Mouse (Mus musculus): ENCODE measurements at regions not wholly inside any gene's neighbourhood (a gene's known extent, or its start where the extent isn't known, plus 50 kb on each side); places are given as distances from the start of the nearest gene placed in this dataset.

DNA sequence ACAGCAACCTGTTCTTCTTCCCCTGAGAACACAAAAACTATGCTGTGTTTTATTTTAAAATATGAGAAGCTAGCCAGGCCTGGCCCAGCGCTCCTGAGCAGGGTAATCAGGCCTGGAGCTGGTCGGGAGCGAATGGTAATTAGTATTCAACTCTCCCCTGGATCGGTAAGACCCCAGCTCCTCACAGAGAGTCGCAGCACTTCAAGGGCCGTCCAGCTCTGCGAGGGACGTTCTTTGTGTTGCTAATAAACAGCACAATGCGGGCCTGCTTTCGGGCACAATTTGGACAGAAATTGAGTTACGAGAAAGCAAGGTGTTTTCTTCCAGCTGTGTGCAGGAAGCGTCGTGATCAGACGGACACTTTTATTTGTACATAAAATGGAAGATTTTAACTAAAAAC, 69.5 kb upstream of the Spaca7 start:
- TF ChIP-seq CTCF (IDR thresholded peaks at IDR 0.05; ENCODE audit: low read depth, low read length) (no peak), POLR2A (IDR thresholded peaks at IDR 0.05; ENCODE audit: insufficient read depth, low read length) (no peak)
